Mouse (Mus musculus): ENCODE measurements at regions not wholly inside any gene's neighbourhood (a gene's known extent, or its start where the extent isn't known, plus 50 kb on each side); places are given as distances from the start of the nearest gene placed in this dataset.
"Not testable (repeated sequence)": the region's sequence is repeated elsewhere in the genome, so short reads cannot be mapped to it uniquely, and the experiment has no call there.

DNA sequence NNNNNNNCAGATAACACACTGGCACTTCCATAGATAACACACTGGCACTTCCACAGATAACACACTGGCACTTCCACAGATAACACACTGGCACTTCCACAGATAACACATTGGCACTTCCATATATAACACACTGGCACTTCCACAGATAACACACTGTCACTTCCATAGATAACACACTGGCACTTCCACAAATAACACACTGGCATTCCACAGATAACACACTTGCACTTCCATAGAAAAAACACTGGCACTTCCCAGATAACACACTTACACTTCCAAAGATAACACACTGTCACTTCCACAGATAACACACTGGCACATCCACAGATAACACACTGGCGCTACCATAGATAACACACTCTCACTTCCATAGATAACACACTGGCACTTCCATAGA is 105.7 kb upstream of the Afdn start:
- not testable (repeated sequence) for DNase-seq (ENCODE audit: low spot score in 2 of 2)

- no peak for DNase-seq (ENCODE audit: low spot score in 2 of 2)
Measured at GRCm38 (mm10) chr17:13656065-13656464, 104.3 kb upstream of the Afdn start.

GRCm38 (mm10) chr17:13656485-13657181 is 103.7 kb upstream of the Afdn start:
- DNase-seq (ENCODE audit: low spot score in 2 of 2): no peak

DNA sequence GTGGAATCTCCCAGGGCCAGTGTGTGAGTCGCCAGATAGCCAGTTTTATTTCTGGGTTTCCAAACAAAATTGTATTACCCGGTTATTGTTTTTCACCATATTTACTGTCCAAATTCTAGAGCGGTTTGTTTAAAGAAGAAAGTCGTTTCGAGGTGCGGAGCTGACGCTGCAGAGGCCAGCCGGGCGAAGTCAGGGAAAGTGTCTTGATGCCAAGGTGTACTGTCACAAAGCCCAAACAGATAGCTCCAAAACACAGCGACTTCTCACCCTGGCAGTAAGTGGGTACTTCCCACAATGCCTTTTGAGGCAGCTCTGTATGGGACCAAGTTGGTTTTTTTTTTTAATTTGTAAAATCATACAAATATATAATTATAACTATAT is 103.2 kb upstream of the Afdn start:
- no peak for DNase-seq (ENCODE audit: low spot score in 2 of 2)

- no peak for DNase-seq (ENCODE audit: low spot score in 2 of 2)
Measured at GRCm38 (mm10) chr17:13657656-13658292, 102.6 kb upstream of the Afdn start.

- DNase-seq (ENCODE audit: low spot score in 2 of 2): no peak
Measured at GRCm38 (mm10) chr17:13658321-13658978, 101.9 kb upstream of the Afdn start.

DNA sequence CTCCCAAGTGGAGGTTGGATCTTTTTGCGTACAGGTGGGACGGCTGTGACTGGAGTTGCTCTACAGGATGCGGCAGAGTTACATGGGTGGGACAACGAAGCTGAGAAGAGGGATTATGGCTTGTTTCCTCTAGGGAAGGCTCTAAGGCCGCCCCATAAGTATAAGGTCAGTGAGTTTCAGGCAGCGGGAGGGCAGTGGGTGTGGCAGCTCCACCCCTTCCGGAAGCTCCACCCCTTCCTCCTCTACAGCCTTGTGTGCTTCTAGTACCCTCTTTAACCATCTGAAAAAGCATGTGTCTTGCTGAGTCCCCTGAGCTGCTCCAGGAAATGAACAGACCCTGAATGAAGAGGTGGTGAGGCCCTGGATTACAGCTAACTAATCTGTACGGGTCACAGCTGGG is 101.2 kb upstream of the Afdn start:
- DNase-seq (ENCODE audit: low spot score in 2 of 2): peak; percentile 37 to 55

DNA sequence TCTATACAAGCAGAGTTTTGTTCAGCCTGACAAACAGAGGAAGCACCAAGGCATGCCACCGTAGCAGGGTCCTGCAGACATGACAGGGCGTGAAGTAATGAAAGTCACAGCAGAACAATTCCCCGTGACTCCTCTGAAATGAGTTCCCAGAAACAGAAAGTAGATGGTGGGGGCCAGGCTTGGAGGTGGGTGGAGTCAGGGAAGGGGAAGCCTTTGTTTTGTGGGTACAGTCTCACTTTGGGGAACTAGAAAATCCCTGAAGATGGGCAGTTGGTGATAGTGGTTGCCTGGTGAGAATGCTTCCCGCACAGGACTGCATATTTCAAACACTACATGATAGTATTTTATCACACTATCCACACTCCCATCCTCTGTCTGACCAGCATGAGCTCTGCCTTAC is 100.4 kb upstream of the Afdn start:
- no peak for DNase-seq (ENCODE audit: low spot score in 2 of 2)

- DNase-seq (ENCODE audit: low spot score in 2 of 2): no peak
Measured at GRCm38 (mm10) chr17:13661023-13661422, 99.3 kb upstream of the Afdn start.

DNA sequence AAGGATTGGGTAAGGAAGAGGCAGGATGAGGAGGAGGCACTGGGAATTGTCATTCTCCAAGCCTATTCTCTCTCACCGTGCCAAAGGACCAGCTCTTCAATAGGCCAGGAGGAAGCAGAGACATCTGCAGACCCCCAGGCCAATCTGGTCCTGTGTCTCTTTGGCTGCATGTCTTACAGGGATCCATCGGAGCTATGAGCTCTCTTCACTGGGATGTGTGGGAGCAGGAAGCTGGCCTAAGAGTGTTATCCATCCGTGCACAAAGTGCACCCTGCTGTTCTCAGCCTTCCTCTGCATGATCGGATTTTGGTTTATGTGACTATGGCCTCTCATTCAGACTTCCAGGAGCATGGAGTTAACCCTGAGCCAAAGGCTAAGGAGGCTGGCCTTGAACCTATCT is 98.2 kb upstream of the Afdn start:
- no peak for DNase-seq (ENCODE audit: low spot score in 2 of 2)
